Mouse (Mus musculus) heart, embryonic 15.5 days (tissue): ENCODE measurements around the gene Stag3. TPM values are rescaled to one million over a fixed set of nuclear protein-coding genes. Genes with fewer than 3 reads are reported as not detected.
A peak's percentile ranks its signal among the peaks of the same experiment; 100 is the strongest.

Experiments
- ATAC-seq: fragments of 200-750 bp; cut with Nextera tagmentation; replicated peaks from 2 replicates; pipeline ENCODE4 v1.8.0; 2017; ENCODE audit warnings: low read depth, moderate TSS enrichment; ENCODE audit not compliant: insufficient number of reproducible peaks, insufficient read depth, low FRiP score
- H3K27ac ChIP-seq: fragments of 300-500 bp; sonication (generic); 2 replicates; pipeline ENCODE4 v1.5.1; 2015; ENCODE audit warnings: mild to moderate bottlenecking, inconsistent platforms
- H3K27me3 ChIP-seq: fragments of 300-500 bp; sonication (generic); 2 replicates; pipeline ENCODE4 v1.6.1; 2015; ENCODE audit warnings: inconsistent platforms
- H3K36me3 ChIP-seq: fragments of 300-500 bp; sonication (generic); 2 replicates; pipeline ENCODE4 v1.6.1; 2015; ENCODE audit warnings: mild to moderate bottlenecking, inconsistent platforms
- H3K4me1 ChIP-seq: fragments of 300-500 bp; sonication (generic); replicated peaks from 2 replicates; pipeline ENCODE4 v1.6.1; 2015; ENCODE audit warnings: inconsistent platforms
- H3K4me2 ChIP-seq: fragments of 300-500 bp; sonication (generic); 2 replicates; pipeline ENCODE4 v1.6.1; 2015; ENCODE audit warnings: inconsistent platforms, mild to moderate bottlenecking, moderate library complexity
- H3K4me3 ChIP-seq: fragments of 300-500 bp; sonication (generic); 2 replicates; pipeline ENCODE4 v1.5.1; 2015; ENCODE audit warnings: mild to moderate bottlenecking, inconsistent platforms
- H3K9ac ChIP-seq: fragments of 300-500 bp; sonication (generic); 2 replicates; pipeline ENCODE4 v1.6.1; 2015; ENCODE audit warnings: mild to moderate bottlenecking, inconsistent platforms
- H3K9me3 ChIP-seq: fragments of 300-500 bp; sonication (generic); replicated peaks from 2 replicates; pipeline ENCODE4 v1.6.1; 2016; ENCODE audit warnings: inconsistent platforms
- WGBS: fragments of 180-500 bp; shearing (Covaris S2); methylation state at CpG from one replicate; pipeline ENCODE4 v1.1.7; 2015; ENCODE audit warnings: mixed read lengths; 5-methylcytosine and 5-hydroxymethylcytosine counted together
- polyA plus RNA-seq: library from polyadenylated mRNA; unstranded; fragments of >200 nt; fragmentation: Nextera tagmentation; extraction: Ambion mirVana; gene quantifications from 2 replicates; pipeline ENCODE4 v1.2.1, GENCODE M21; 2015

The Stag3 gene
- polyA plus RNA-seq, 1 experiment from 2014 or later, result 1.4 TPM

GRCm38 (mm10) chr5:138271232-138271631, 8.8 kb upstream of the Stag3 start:
- Histone ChIP-seq H3K9ac (no peak overlapping the region), H3K27me3 (peaks cover 34% of the 10 kb centered on the region), H3K4me1 (peaks cover 10% of the 10 kb centered on the region; the same call in 1 of the 2 replicates), H3K4me2 (no peak overlapping the region), H3K9me3 (no peaks in the 10 kb centered on the region), H3K36me3 (no peaks in the 10 kb centered on the region; the same call in 1 of the 2 replicates), H3K27ac (no peak overlapping the region), H3K4me3 (no peak overlapping the region)
- no peak for ATAC-seq
- 40% methylated on average over 3 of the region's 3 CpGs for WGBS

- H3K4me2 ChIP-seq, result peak within 1 kb of the TSS; percentile 37
- 0 out of 2 replicates have a peak within 1 kb of the TSS, but pooled peaks have one; percentile 8 for H3K9ac ChIP-seq
- no peak for ATAC-seq
- peak within 1 kb of the TSS; percentile 47 for H3K27ac ChIP-seq
- peaks cover 34% of the 10 kb centered on the region for H3K27me3 ChIP-seq
- H3K4me3 ChIP-seq, result peak within 1 kb of the TSS; percentile 10
- WGBS, result 3% methylated on average over 12 of the region's 12 CpGs
- H3K36me3 ChIP-seq, result no peaks in the 10 kb centered on the region
- H3K9me3 ChIP-seq, result no peaks in the 10 kb centered on the region
- H3K4me1 ChIP-seq, result peaks cover 10% of the 10 kb centered on the region; the same call in 1 of the 2 replicates
These were observed 7.6 kb upstream of the Stag3 start, which contains the start of gene Gal3st4 for GRCm38 (mm10) chr5:138272409-138272923. Gal3st4 (minus strand) TSS chr5:138272840.

- Histone ChIP-seq H3K27ac (no peak overlapping the region), H3K36me3 (no peaks in the 10 kb centered on the region), H3K4me3 (no peak overlapping the region), H3K4me2 (no peak overlapping the region), H3K4me1 (peaks cover 12% of the 10 kb centered on the region; the same call in 1 of the 2 replicates), H3K9ac (no peak overlapping the region), H3K27me3 (peaks cover 34% of the 10 kb centered on the region), H3K9me3 (no peaks in the 10 kb centered on the region)
- no peak for ATAC-seq
- WGBS, result 71% methylated on average over 8 of the region's 8 CpGs
These were observed 5.9 kb upstream of the Stag3 start for GRCm38 (mm10) chr5:138274186-138274585.

GRCm38 (mm10) chr5:138275216-138276050, 4.6 kb upstream of the Stag3 start:
- H3K4me3 ChIP-seq, result peak overlapping the region; percentile 32
- H3K4me1 ChIP-seq, result peaks cover 22% of the 10 kb centered on the region
- no peaks in the 10 kb centered on the region for H3K9me3 ChIP-seq
- H3K4me2 ChIP-seq, result peak overlapping the region; percentile 60
- H3K9ac ChIP-seq, result peak overlapping the region; percentile 38; the same call in 1 of the 2 replicates
- no peak overlapping the region for H3K27ac ChIP-seq
- 38% methylated on average over 41 of the region's 41 CpGs for WGBS
- no peaks in the 10 kb centered on the region for H3K36me3 ChIP-seq
- no peak for ATAC-seq
- H3K27me3 ChIP-seq, result peaks cover 34% of the 10 kb centered on the region

- WGBS, result 87% methylated on average over 7 of the region's 7 CpGs
- no peak overlapping the region for H3K4me3 ChIP-seq
- ATAC-seq, result no peak
- H3K9ac ChIP-seq, result no peak overlapping the region
- H3K9me3 ChIP-seq, result no peaks in the 10 kb centered on the region
- H3K27ac ChIP-seq, result no peak overlapping the region
- H3K4me2 ChIP-seq, result no peak overlapping the region
- H3K4me1 ChIP-seq, result peaks cover 21% of the 10 kb centered on the region
- peaks cover 12% of the 10 kb centered on the region; the same call in 1 of the 2 replicates for H3K27me3 ChIP-seq
- no peaks in the 10 kb centered on the region for H3K36me3 ChIP-seq
These were observed 2.0 kb upstream of the Stag3 start for GRCm38 (mm10) chr5:138277994-138278393.

GRCm38 (mm10) chr5:138280425-138280768, 357 bp downstream of the Stag3 start:
- Histone ChIP-seq H3K4me2 (peak overlapping the region; percentile 89), H3K9ac (no peak overlapping the region), H3K27ac (no peak overlapping the region), H3K4me3 (peak overlapping the region; percentile 61), H3K9me3 (no peaks in the 10 kb centered on the region), H3K27me3 (no peaks in the 10 kb centered on the region), H3K36me3 (no peaks in the 10 kb centered on the region), H3K4me1 (peaks cover 18% of the 10 kb centered on the region)
- 22% methylated on average over 26 of the region's 26 CpGs for WGBS
- ATAC-seq, result no peak

GRCm38 (mm10) chr5:138280829-138281228, 789 bp downstream of the Stag3 start:
- no peak for ATAC-seq
- H3K4me1 ChIP-seq, result peaks cover 14% of the 10 kb centered on the region

GRCm38 (mm10) chr5:138281798-138282197, 1.8 kb downstream of the Stag3 start:
- Histone ChIP-seq H3K9me3 (no peaks in the 10 kb centered on the region), H3K27ac (no peak overlapping the region), H3K4me3 (no peak overlapping the region), H3K4me1 (peaks cover 13% of the 10 kb centered on the region), H3K4me2 (no peak overlapping the region), H3K9ac (no peak overlapping the region), H3K36me3 (no peaks in the 10 kb centered on the region), H3K27me3 (no peaks in the 10 kb centered on the region)
- 65% methylated on average over 2 of the region's 2 CpGs for WGBS
- no peak for ATAC-seq

More at GRCm38 (mm10) chr5:138280829-138281228, 789 bp downstream of the Stag3 start:
- Histone ChIP-seq H3K27me3 (no peaks in the 10 kb centered on the region), H3K27ac (no peak overlapping the region), H3K36me3 (no peaks in the 10 kb centered on the region), H3K9ac (no peak overlapping the region), H3K4me2 (no peak overlapping the region), H3K4me3 (no peak overlapping the region), H3K9me3 (no peaks in the 10 kb centered on the region)
- WGBS, result 85% methylated on average over 15 of the region's 15 CpGs

- H3K4me2 ChIP-seq, result no peak overlapping the region
- WGBS, result 57% methylated on average over 1 of the region's 1 CpGs
- no peaks in the 10 kb centered on the region for H3K36me3 ChIP-seq
- H3K4me1 ChIP-seq, result peaks cover 13% of the 10 kb centered on the region
- no peak for ATAC-seq
- no peak overlapping the region for H3K4me3 ChIP-seq
- H3K9me3 ChIP-seq, result no peaks in the 10 kb centered on the region
- H3K27ac ChIP-seq, result no peak overlapping the region
- no peaks in the 10 kb centered on the region for H3K27me3 ChIP-seq
- no peak overlapping the region for H3K9ac ChIP-seq
These were observed 3.5 kb downstream of the Stag3 start for GRCm38 (mm10) chr5:138283540-138283939.

- Histone ChIP-seq H3K9ac (no peak overlapping the region), H3K36me3 (no peaks in the 10 kb centered on the region), H3K4me1 (no peaks in the 10 kb centered on the region), H3K27ac (no peak overlapping the region), H3K9me3 (no peaks in the 10 kb centered on the region), H3K4me3 (no peak overlapping the region), H3K4me2 (no peak overlapping the region), H3K27me3 (no peaks in the 10 kb centered on the region)
- ATAC-seq, result no peak
- WGBS, result 68% methylated on average over 3 of the region's 3 CpGs
These were observed 7.8 kb downstream of the Stag3 start for GRCm38 (mm10) chr5:138287861-138288260.

- no peak overlapping the region for H3K9ac ChIP-seq
- 64% methylated on average over 1 of the region's 1 CpGs for WGBS
- no peak overlapping the region for H3K27ac ChIP-seq
- H3K4me1 ChIP-seq, result no peaks in the 10 kb centered on the region
- no peak overlapping the region for H3K4me2 ChIP-seq
- no peaks in the 10 kb centered on the region for H3K9me3 ChIP-seq
- ATAC-seq, result no peak
- H3K4me3 ChIP-seq, result no peak overlapping the region
- no peaks in the 10 kb centered on the region for H3K36me3 ChIP-seq
- no peaks in the 10 kb centered on the region for H3K27me3 ChIP-seq
These were observed 11.6 kb downstream of the Stag3 start for GRCm38 (mm10) chr5:138291638-138292037.
